Mouse (Mus musculus) adrenal gland, adult 8-10 months (tissue): ENCODE measurements around the gene Gnl3. TPM values are rescaled to one million over a fixed set of nuclear protein-coding genes. Genes with fewer than 3 reads are reported as not detected.

Experiments
- total RNA-seq, 4 experiments: library from RNA; stranded (reverse); gene quantifications; 2 replicates each; pipeline ENCODE4 v1.2.4; 2022

Gnl3 gene
- total RNA-seq, 4 experiments from 2014 or later, result 69.1 to 99.4 (median 83.9) TPM

Other genes with a start within 250 kb of the Gnl3 start
- gene Tmem110, start 193.6 kb downstream of the Gnl3 start, total RNA-seq, result 10 to 100 TPM; 20.1 to 23.7 (median 22.8) TPM
- gene Mustn1, start 140.0 kb downstream of the Gnl3 start, total RNA-seq, result 1 to 10 TPM; 1.7 to 2.9 (median 2.7) TPM
- 1 to 10 TPM in 3 of 4 experiments, under 1 TPM in 1; 0.65 to 4.7 (median 2.9) TPM for gene Itih4, start 132.7 kb downstream of the Gnl3 start, total RNA-seq
- gene Itih3, start 95.4 kb downstream of the Gnl3 start, total RNA-seq, result 1 to 10 TPM in 1 of 4 experiments, under 1 TPM in 3; 0.38 to 1.0 (median 0.59) TPM
- under 1 TPM in 3 of 4 experiments, not detected in 1; 0.09 to 0.51 (median 0.17) TPM for gene Itih1, start 75.9 kb downstream of the Gnl3 start, total RNA-seq
- 10 to 100 TPM; 13.4 to 17.9 (median 13.8) TPM for gene Nek4, start 67.8 kb downstream of the Gnl3 start, total RNA-seq
- gene Glt8d1, start 17.8 kb downstream of the Gnl3 start, total RNA-seq, result 10 to 100 TPM; 50.0 to 90.5 (median 70.5) TPM
- gene Spcs1, start 17.5 kb downstream of the Gnl3 start, total RNA-seq, result 100 to 1,000 TPM; 232 to 268 (median 251) TPM
- gene Pbrm1, start within 50 bp of the Gnl3 start, total RNA-seq, result 10 to 100 TPM; 52.9 to 66.2 (median 61.2) TPM
- 100 to 1,000 TPM in 1 of 4 experiments, 10 to 100 TPM in 3; 67.6 to 109 (median 75.0) TPM for gene Smim4, start 109.8 kb upstream of the Gnl3 start, total RNA-seq
- gene Nt5dc2, start 111.9 kb upstream of the Gnl3 start, total RNA-seq, result 10 to 100 TPM; 25.6 to 41.4 (median 36.6) TPM
- 100 to 1,000 TPM in 2 of 4 experiments, 10 to 100 TPM in 2; 75.8 to 142 (median 116) TPM for gene Stab1, start 149.5 kb upstream of the Gnl3 start, total RNA-seq
- 1 to 10 TPM; 1.1 to 3.3 (median 1.9) TPM for gene Tnnc1, start 189.2 kb upstream of the Gnl3 start, total RNA-seq
- gene Nisch, start 197.8 kb upstream of the Gnl3 start, total RNA-seq, result 100 to 1,000 TPM; 331 to 526 (median 414) TPM
- 10 to 100 TPM in 3 of 4 experiments, 1 to 10 TPM in 1; 8.8 to 12.4 (median 10.8) TPM for gene Sema3g, start 198.7 kb upstream of the Gnl3 start, total RNA-seq
- gene Phf7, start 232.2 kb upstream of the Gnl3 start, total RNA-seq, result 1 to 10 TPM; 7.1 to 8.5 (median 8.2) TPM
- gene Bap1, start 232.3 kb upstream of the Gnl3 start, total RNA-seq, result 10 to 100 TPM; 64.5 to 70.6 (median 68.0) TPM